Mouse (Mus musculus): Measurements from ENCODE around the gene Pigs.

GRCm38 (mm10) chr11:78358330-78359007, 30.3 kb downstream of the Pigs start:
- no peak for TF ChIP-seq POLR2A (IDR thresholded peaks at IDR 0.05; ENCODE audit: extremely low read depth, insufficient read depth, low read length)
- TF ChIP-seq CTCF (IDR thresholded peaks at IDR 0.05; ENCODE audit: extremely low read depth, insufficient read depth, low read length) = peak; percentile 50

All from cortical plate, adult 2 months (tissue).